21 mouse cellular contexts compared by ENCODE assay signal in genomic region chr9:115117314-115117713, GRCm38 (mm10).
DNase-seq lines count a peak whose midpoint lies in the region; ATAC-seq lines count a peak whose summit lies in the region.
"Had no signal": no experiment of that assay in that cellular context is flagged by ENCODE, and none has a peak within 500 bp of the region (broad histone marks: within the 10 kb centered on the region; RNA-seq: fewer than 3 reads in every experiment).

No protein-coding gene starts in this region.

- H3K4me2 ChIP-seq in midbrain, embryonic 14.5 days (ENCODE audit: low read length): no peak overlapping the region
- no peak overlapping the region for H3K4me2 ChIP-seq in neural tube, embryonic 15.5 days
- H3K4me2 ChIP-seq: embryonic facial prominence, embryonic 15.5 days; forebrain, embryonic 15.5 days; heart, embryonic 11.5 days; heart, embryonic 15.5 days; hindbrain, embryonic 12.5 days had no signal

- H3K9me3 ChIP-seq in midbrain, embryonic 14.5 days (ENCODE audit: control insufficient read depth, low read length): no peaks in the 10 kb centered on the region
- no peaks in the 10 kb centered on the region for H3K9me3 ChIP-seq in midbrain, embryonic 10.5 days (replicated peaks)
- H3K9me3 ChIP-seq in neural tube, embryonic 15.5 days (replicated peaks): no peaks in the 10 kb centered on the region
- H3K9me3 ChIP-seq: embryonic facial prominence, embryonic 15.5 days; forebrain, embryonic 10.5 days; forebrain, embryonic 15.5 days; heart, embryonic 15.5 days; hindbrain, embryonic 12.5 days had no signal

- H3K27me3 ChIP-seq in midbrain, embryonic 14.5 days (ENCODE audit: control insufficient read depth, insufficient read depth, low read length): no peaks in the 10 kb centered on the region
- H3K27me3 ChIP-seq in midbrain, embryonic 10.5 days (ENCODE audit: low read depth, poor library complexity, severe bottlenecking): no peaks in the 10 kb centered on the region
- H3K27me3 ChIP-seq in neural tube, embryonic 15.5 days (replicated peaks): no peaks in the 10 kb centered on the region
- H3K27me3 ChIP-seq: embryonic facial prominence, embryonic 15.5 days; forebrain, embryonic 15.5 days; heart, embryonic 15.5 days; hindbrain, embryonic 12.5 days had no signal

- H3K9ac ChIP-seq in midbrain, embryonic 14.5 days (replicated peaks; ENCODE audit: low read length): no peak overlapping the region
- no peak overlapping the region for H3K9ac ChIP-seq in neural tube, embryonic 15.5 days (replicated peaks)
- H3K9ac ChIP-seq: embryonic facial prominence, embryonic 15.5 days; forebrain, embryonic 15.5 days; heart, embryonic 15.5 days; hindbrain, embryonic 12.5 days had no signal

- H3K4me1 ChIP-seq in midbrain, embryonic 14.5 days (ENCODE audit: control insufficient read depth, insufficient read depth, low read length): 0 out of 2 replicates have a peak, but pooled peaks cover 5% of the 10 kb centered on the region
- no peaks in the 10 kb centered on the region for H3K4me1 ChIP-seq in midbrain, embryonic 10.5 days
- peaks cover 24% of the 10 kb centered on the region for H3K4me1 ChIP-seq in neural tube, embryonic 15.5 days

- H3K4me3 ChIP-seq in midbrain, embryonic 14.5 days (replicated peaks; ENCODE audit: low read depth, low read length): no peak overlapping the region
- H3K4me3 ChIP-seq in midbrain, embryonic 10.5 days: no peak overlapping the region
- no peak overlapping the region for H3K4me3 ChIP-seq in neural tube, embryonic 15.5 days (replicated peaks)
- H3K4me3 ChIP-seq: embryonic facial prominence, embryonic 15.5 days; erythroblast, embryonic 14.5 days; forebrain, embryonic 10.5 days; forebrain, embryonic 15.5 days; heart, adult 2 months; heart, embryonic 15.5 days; hindbrain, embryonic 12.5 days had no signal

- no peak overlapping the region for H3K27ac ChIP-seq in midbrain, embryonic 14.5 days (replicated peaks; ENCODE audit: low read depth, low read length)
- no peak overlapping the region for H3K27ac ChIP-seq in midbrain, embryonic 10.5 days (replicated peaks)
- 0 out of 2 replicates have a peak overlapping the region, but pooled peaks have one; percentile 15 for H3K27ac ChIP-seq in neural tube, embryonic 15.5 days (replicated peaks)
- H3K27ac ChIP-seq: embryonic facial prominence, embryonic 15.5 days; forebrain, embryonic 10.5 days; forebrain, embryonic 15.5 days; heart, adult 2 months; heart, embryonic 15.5 days; hindbrain, embryonic 12.5 days had no signal

- DNase-seq in embryo, embryonic 11 days: peak; percentile 28
- no peak for DNase-seq in embryo, embryonic 10 days (ENCODE audit: low spot score)
- DNase-seq in midbrain, embryonic 14.5 days: peak; percentile 26
- no peak for DNase-seq in midbrain, embryonic 10.5 days (ENCODE audit: low spot score)
- DNase-seq in mesoderm, embryonic 11.5 days (ENCODE audit: low read depth, low spot score): peak; percentile 49
- no peak for DNase-seq in spleen, postnatal 10 days (ENCODE audit: low spot score in 2 of 2)
- DNase-seq: adrenal gland, postnatal 10 days; cerebellum, adult 11 months; cerebellum, adult 8-10 months; cerebellum, postnatal 14 days; gastrocnemius, postnatal 14 days; heart, adult 2 months; heart, postnatal 14 days had no signal

- H3K36me3 ChIP-seq in midbrain, embryonic 14.5 days (ENCODE audit: control insufficient read depth, insufficient read depth, low read length): no peaks in the 10 kb centered on the region
- no peaks in the 10 kb centered on the region for H3K36me3 ChIP-seq in midbrain, embryonic 10.5 days
- H3K36me3 ChIP-seq in neural tube, embryonic 15.5 days: no peaks in the 10 kb centered on the region
- H3K36me3 ChIP-seq: embryonic facial prominence, embryonic 15.5 days; forebrain, embryonic 10.5 days; forebrain, embryonic 15.5 days; heart, embryonic 15.5 days; hindbrain, embryonic 12.5 days had no signal

- no peak for ATAC-seq in midbrain, embryonic 14.5 days (ENCODE audit: low FRiP score, low TSS enrichment)
- ATAC-seq in neural tube, embryonic 15.5 days (ENCODE audit: low FRiP score): peak; percentile 60; the same call in 1 of the 2 replicates
- ATAC-seq: forebrain, embryonic 15.5 days had no signal

- WGBS in midbrain, embryonic 14.5 days: 74% methylated on average over 10 of the region's 10 CpGs
- WGBS in midbrain, embryonic 10.5 days: 84% methylated on average over 10 of the region's 10 CpGs
- WGBS in neural tube, embryonic 15.5 days: 16% methylated on average over 10 of the region's 10 CpGs

Comparison
In these comparisons a context has a peak if more than half of its experiments do, and no peak if none do; other contexts are left out.
1. DNase-seq: peak in embryo, embryonic 11 days (single experiment), midbrain, embryonic 14.5 days (single experiment) and mesoderm, embryonic 11.5 days (single experiment); none in embryo, embryonic 10 days (single experiment), midbrain, embryonic 10.5 days (single experiment) and spleen, postnatal 10 days (0 of 2).